Mouse (Mus musculus): ENCODE results near the gene Slc24a5.

Gene Slc24a5

GRCm38 (mm10) chr2:125119381-125120110 is 51.6 kb downstream of the Slc24a5 start:
- in situ Hi-C loops (cut with MseI, MboI) = no loop called here

DNA sequence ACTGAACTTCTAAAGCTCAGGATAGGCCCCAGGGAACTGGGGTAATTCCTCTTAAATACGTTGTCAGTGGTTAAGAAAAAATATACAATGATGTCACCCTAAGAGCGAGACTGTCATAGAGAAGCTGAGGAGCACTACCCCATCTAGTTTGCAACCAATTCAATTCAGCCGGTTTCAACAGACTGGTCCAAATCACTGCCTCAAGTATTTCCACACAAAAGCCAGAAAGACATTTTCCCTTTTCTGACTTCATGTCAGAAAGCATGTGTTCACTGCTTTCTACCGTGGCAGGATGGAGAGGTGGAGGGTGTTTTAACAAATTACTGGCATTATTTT is 54.3 kb downstream of the Slc24a5 start:
- in situ Hi-C loops (cut with MseI, MboI) = no loop called here

DNA sequence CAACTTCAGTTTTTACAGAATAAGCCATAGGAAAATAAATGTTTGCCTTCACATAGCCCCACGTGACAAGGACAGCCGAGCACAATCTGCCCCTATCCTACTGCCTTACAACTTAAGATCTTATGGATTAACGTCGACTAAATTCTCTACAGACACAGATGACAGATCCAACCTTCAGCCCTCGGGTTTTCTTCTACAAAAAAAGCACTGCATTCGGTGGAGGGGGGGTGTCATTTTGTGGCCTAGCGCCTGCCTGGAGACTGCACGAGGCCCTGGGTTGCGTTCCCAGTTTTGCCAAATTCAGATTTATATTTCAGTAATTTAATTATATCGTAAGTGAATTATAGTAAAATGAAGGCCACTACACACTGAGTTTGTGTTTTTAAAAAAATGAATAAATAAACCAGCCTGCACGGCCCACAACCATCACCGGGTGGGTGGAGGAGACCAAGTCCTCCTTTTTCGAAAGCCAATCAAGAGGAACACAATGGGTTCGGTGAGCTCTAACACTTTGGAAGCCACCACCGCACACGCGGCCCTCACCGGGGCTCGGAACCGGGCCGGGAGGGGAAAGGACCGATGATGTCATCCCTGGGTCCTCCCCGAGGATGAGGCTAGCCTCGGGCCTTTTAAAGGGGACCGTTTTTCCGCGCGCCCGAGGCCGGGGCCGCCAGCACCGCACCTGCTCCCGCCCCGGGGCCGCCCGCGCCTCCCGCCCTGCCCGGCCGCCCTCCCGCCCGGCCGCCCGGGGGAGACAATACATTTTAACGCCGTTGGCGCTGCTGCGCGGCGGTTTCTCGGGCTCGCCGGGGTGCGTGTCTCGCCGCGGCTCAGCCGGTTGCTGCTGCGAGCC is 54.9 kb downstream of the Slc24a5 start:
- in situ Hi-C loops (cut with MseI, MboI) = no loop called here

- in situ Hi-C loops (cut with MseI, MboI) = no loop called here
Observed at GRCm38 (mm10) chr2:125123477-125123852, 55.5 kb downstream of the Slc24a5 start, which contains the start of gene Myef2. TSS of gene Myef2 (minus strand) at chr2:125123661.

DNA sequence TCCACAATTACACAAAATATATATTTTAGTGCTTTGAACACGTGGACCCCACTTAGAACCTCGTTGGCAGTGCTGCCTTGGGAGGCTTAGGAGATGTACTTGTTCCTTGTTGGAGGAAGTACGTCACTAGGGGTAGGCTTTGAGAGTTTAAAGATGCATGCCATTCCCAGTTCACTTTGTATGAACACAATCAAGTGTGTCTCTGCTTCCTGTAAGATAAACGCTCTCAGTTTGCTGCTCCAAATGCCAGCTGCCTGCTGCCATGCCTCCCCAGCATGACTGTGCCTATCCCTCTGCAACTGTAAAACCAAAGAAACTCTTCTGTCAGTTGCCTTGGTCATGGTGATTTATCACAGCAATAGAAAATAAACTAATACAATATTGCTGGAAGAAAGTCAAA is 57.9 kb downstream of the Slc24a5 start:
- in situ Hi-C loops (cut with MseI, MboI) = no loop called here

GRCm38 (mm10) chr2:125126792-125127191 is 58.9 kb downstream of the Slc24a5 start:
- in situ Hi-C loops (cut with MseI, MboI) = no loop called here

- in situ Hi-C loops (cut with MseI, MboI) = no loop called here
Observed at GRCm38 (mm10) chr2:125134113-125134512, 66.2 kb downstream of the Slc24a5 start.

GRCm38 (mm10) chr2:125135903-125136811 is 68.2 kb downstream of the Slc24a5 start, which contains the start of gene Ctxn2:
TSS of gene Ctxn2 (plus strand) at chr2:125136692.
- in situ Hi-C loops (cut with MseI, MboI) = no loop called here

GRCm38 (mm10) chr2:125136846-125137245 is 68.9 kb downstream of the Slc24a5 start:
- in situ Hi-C loops (cut with MseI, MboI) = no loop called here
